Mouse (Mus musculus): ENCODE measurements around the gene Dhdds. TPM values are rescaled to one million over a fixed set of nuclear protein-coding genes. Genes with fewer than 3 reads are reported as not detected.
A peak's percentile ranks its signal among the peaks of the same experiment; 100 is the strongest.

Dhdds gene
- polyA plus RNA-seq, 1 experiment: 47.0 TPM

DNA sequence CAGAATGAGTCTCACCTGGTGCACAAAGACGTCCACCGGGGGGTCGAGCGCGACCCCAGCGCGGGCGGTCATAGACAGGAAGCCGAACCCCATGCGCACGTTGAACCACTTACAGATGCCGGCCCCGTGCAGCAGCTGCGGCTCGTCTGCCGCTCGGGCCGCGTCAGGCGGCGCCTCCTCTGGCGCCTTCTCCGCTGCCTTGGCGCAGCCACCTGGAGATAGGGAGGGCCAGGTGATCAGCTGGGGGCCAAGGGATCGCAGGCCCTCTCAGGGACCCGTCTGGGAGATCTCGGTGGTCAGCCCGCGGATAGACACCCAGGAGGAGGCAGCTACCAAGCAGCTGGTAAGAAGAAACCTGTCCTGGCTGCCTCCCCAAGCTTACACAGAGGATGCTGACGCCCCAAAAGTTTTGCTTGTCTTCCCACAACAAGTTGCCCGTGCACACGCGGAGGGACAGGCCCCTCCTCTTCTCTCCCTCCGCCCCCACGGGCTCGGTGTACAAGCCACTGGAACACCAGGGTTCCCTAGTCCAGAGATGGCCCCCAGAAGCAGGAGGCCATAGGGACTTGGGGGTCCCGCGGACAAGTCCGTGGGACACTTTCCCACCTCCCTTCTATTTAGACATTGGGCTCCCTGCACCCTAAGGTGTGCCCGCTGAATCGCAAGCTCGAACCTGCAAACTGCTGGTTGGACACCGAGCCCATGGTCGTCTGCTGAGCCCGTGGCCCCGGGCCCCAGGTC lies 17.5 kb upstream of the Dhdds start:
- no peak for DNase-seq (ENCODE audit: low read depth)
- TF ChIP-seq CTCF (IDR thresholded peaks at IDR 0.05; ENCODE audit: borderline replicate concordance, extremely low read depth, insufficient read depth, insufficient read length) (no peak), POLR2A (IDR thresholded peaks at IDR 0.05; ENCODE audit: borderline replicate concordance, extremely low read depth, insufficient read depth, insufficient read length, poor library complexity, severe bottlenecking) (no peak)

DNA sequence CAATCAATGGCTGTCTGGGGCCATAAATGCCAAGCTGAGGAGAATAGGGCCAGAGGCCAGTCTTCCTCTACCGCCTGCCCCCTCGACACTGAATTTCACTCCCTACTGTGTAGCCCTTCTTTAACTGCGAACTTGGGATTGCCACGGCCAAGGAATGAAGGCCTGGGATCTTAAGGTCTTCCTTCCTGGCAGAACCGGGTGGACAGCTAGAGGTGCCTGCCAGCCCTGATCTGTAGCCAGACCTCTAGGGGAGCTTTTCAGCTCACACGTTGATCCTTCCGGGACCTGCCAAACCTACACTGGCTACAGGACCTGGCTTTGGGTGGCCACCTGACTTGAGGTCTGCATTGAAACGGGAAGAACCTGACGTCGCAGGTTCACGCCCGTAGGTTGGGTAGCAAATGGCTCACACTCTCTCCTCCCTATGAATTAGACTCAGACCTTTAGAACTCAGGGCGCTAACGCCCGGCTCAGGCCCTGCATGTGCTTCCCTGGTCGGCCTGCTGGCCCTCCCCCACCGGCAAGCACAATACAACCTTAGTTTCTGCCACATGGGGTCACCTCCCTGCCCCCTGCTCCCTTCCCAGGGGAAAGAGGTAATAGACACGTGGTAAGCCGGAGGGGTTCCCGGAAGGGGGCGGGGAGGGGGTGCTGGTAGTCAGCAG lies 16.6 kb upstream of the Dhdds start:
- TF ChIP-seq POLR2A (IDR thresholded peaks at IDR 0.05; ENCODE audit: borderline replicate concordance, extremely low read depth, insufficient read depth, insufficient read length, poor library complexity, severe bottlenecking) (no peak), CTCF (IDR thresholded peaks at IDR 0.05; ENCODE audit: borderline replicate concordance, extremely low read depth, insufficient read depth, insufficient read length) (no peak)
- no peak for DNase-seq (ENCODE audit: low read depth)

DNA sequence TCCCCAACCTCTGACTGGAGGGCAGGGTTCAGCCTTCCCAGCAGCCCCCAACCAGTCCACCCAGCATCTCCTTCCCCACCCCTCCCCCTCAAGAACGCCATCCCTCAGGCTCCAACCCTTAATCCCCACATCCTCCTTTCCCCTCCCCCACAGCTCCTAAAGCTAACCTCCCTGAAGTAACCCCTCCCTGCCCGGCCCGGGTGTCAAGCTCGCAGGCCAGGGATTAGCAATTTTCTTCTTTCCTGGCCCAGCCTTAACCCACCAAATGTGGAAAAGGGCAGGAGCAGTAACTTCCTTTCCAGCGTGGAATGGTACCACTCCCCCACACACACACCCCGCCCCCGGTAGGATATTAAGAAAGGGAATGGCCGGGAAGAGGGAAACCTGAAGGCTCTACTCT lies 16.0 kb upstream of the Dhdds start:
- no peak for DNase-seq (ENCODE audit: low read depth)

DNA sequence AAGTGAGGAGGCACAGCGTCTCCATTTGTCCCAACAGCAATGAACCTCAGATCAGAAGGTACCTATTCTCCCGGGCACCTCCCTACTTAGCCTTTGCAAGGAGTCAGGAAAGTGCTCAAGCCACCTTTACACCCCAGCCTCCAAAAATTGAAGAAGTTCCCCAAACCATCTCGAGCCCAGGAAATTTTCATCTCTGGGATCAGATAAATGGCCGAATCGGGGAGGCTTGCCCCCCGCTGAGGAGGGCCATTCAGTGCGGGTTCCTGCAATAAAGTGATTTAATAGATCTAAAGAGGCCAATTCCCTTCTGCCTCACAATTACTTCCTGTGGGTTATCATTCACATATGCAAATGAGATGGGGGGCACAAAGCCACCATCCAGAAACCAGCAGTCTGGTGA lies 15.5 kb upstream of the Dhdds start:
- DNase-seq (ENCODE audit: low read depth): no peak
- TF ChIP-seq POLR2A (IDR thresholded peaks at IDR 0.05; ENCODE audit: borderline replicate concordance, extremely low read depth, insufficient read depth, insufficient read length, poor library complexity, severe bottlenecking) (no peak), CTCF (IDR thresholded peaks at IDR 0.05; ENCODE audit: borderline replicate concordance, extremely low read depth, insufficient read depth, insufficient read length) (no peak)

More for the DNA sequence above, 16.0 kb upstream of the Dhdds start:
- TF ChIP-seq POLR2A (IDR thresholded peaks at IDR 0.05; ENCODE audit: borderline replicate concordance, extremely low read depth, insufficient read depth, insufficient read length, poor library complexity, severe bottlenecking): no peak
- TF ChIP-seq CTCF (IDR thresholded peaks at IDR 0.05; ENCODE audit: borderline replicate concordance, extremely low read depth, insufficient read depth, insufficient read length): no peak

DNA sequence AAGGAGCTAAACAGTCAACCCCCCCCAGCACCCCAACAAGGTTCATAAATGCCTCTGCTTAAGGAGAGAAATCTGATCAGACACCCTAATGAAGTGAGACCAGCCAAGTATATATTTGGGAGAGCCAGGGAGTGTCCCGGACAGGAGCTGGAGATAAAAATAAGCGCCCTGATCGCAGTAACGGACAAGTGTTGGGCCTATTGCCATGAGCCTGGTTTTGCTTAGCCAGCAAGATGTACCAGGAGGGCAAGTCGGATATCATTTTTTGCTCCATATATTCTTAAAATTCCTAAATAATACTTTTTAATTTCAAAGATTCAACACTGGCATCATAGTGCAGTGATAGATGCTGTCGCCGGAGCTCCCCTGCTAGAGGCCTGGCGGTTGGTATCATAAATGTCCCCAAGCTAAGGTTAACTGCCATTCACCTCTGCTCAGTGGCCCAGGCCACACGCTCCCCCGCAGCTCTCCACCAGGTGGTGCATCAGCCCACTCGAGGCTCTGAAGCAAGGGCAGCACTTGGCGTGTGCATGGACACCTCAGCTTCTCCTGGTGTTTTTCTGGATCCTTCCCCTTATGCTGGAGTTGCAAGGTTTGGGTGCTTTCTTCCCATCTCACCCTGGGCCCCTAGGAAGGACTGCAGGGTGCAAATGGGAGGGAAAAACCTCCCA lies 12.3 kb upstream of the Dhdds start:
- TF ChIP-seq POLR2A (IDR thresholded peaks at IDR 0.05; ENCODE audit: borderline replicate concordance, extremely low read depth, insufficient read depth, insufficient read length, poor library complexity, severe bottlenecking): no peak
- peak; percentile 54 for TF ChIP-seq CTCF (IDR thresholded peaks at IDR 0.05; ENCODE audit: borderline replicate concordance, extremely low read depth, insufficient read depth, insufficient read length)
- no peak for DNase-seq (ENCODE audit: low read depth)

DNA sequence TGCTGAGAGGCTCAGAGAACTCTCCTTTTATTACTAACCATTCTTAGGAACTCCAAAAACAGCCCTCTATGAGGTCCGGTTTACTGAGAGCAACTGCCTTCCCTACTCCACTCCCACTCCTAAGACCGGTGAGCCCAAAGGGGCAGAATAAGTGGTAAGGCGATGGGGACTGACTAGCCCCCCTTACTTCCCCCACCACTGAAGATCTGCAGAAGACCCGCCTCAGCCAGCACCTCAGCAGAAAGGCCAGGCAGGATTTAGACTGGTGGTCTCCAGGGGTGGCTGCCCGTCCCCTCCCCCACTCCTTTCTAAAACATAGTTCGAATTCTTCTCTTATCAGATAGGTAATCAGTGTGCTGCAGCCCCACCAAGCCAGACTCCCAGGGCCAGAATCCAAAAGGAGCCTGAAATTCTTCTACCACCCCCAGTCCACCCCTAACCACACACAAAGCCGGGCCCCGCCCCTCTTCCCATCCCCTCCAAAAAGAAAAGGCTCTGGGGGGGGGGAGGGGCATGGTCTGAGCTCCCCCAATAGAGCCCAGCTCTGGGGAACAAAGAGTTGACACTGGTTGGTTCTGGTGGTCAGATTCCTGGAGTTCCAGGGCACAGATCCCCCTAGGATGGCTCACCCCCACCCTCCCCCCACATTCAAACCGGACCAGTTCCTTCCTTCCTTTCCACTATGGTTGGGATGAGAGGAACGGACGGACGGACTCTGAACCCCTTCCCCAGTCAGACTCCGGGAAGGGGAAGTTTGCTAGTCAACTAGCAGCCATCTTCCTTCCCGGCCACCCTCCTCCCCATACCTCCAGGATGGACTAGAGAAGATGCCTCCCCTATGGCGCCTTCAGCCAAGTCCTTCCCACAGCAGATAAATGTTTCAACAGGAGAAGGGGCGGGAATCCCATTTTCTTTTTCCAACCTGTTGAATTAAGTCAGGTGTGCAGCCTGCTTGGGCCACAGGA lies 11.0 kb upstream of the Dhdds start:
- no peak for DNase-seq (ENCODE audit: low read depth)
- TF ChIP-seq POLR2A (IDR thresholded peaks at IDR 0.05; ENCODE audit: borderline replicate concordance, extremely low read depth, insufficient read depth, insufficient read length, poor library complexity, severe bottlenecking) (no peak), CTCF (IDR thresholded peaks at IDR 0.05; ENCODE audit: borderline replicate concordance, extremely low read depth, insufficient read depth, insufficient read length) (no peak)

DNA sequence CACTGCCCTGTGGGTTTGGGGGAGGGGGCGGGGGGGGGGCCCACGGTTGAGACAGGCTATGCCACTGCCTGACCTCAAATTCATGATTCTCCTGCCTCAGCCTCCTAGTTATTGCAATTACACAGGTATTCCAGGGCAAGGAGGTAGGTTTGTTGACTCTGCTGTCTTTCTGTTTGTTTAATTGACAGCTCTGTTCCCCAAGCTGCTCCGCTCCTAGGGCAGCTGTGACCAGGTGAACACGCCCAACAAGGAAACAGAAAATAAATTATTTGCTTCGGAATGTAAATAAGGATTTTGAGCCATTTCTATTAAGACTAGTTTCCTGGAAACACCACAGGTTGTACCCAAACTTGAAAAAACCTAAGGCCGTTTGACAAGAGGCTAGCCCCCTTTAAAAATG lies 9.0 kb upstream of the Dhdds start:
- no peak for TF ChIP-seq CTCF (IDR thresholded peaks at IDR 0.05; ENCODE audit: borderline replicate concordance, extremely low read depth, insufficient read depth, insufficient read length)
- no peak for TF ChIP-seq POLR2A (IDR thresholded peaks at IDR 0.05; ENCODE audit: borderline replicate concordance, extremely low read depth, insufficient read depth, insufficient read length, poor library complexity, severe bottlenecking)
- DNase-seq (ENCODE audit: low read depth): no peak

DNA sequence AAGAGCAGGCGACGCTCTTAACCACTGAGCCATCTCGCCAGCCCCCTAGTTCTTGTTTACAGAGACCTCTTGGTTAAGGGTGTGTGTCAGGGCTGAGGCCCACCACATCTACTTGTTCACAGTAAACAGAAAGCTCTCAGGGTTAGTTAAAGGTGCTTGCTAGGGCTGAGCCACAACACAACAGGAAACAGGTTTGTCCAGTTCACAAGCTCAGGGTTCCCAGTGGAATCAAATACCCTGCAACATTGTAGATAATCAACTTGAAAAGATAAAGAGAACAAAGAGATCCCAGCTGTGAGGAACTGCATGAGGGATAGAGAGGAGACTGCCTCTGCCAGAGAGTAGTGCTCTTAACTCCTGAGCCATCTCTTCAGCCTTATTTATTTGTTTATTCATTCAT lies 6.1 kb upstream of the Dhdds start:
- no peak for DNase-seq (ENCODE audit: low read depth)
- TF ChIP-seq POLR2A (IDR thresholded peaks at IDR 0.05; ENCODE audit: borderline replicate concordance, extremely low read depth, insufficient read depth, insufficient read length, poor library complexity, severe bottlenecking) (no peak), CTCF (IDR thresholded peaks at IDR 0.05; ENCODE audit: borderline replicate concordance, extremely low read depth, insufficient read depth, insufficient read length) (no peak)

DNA sequence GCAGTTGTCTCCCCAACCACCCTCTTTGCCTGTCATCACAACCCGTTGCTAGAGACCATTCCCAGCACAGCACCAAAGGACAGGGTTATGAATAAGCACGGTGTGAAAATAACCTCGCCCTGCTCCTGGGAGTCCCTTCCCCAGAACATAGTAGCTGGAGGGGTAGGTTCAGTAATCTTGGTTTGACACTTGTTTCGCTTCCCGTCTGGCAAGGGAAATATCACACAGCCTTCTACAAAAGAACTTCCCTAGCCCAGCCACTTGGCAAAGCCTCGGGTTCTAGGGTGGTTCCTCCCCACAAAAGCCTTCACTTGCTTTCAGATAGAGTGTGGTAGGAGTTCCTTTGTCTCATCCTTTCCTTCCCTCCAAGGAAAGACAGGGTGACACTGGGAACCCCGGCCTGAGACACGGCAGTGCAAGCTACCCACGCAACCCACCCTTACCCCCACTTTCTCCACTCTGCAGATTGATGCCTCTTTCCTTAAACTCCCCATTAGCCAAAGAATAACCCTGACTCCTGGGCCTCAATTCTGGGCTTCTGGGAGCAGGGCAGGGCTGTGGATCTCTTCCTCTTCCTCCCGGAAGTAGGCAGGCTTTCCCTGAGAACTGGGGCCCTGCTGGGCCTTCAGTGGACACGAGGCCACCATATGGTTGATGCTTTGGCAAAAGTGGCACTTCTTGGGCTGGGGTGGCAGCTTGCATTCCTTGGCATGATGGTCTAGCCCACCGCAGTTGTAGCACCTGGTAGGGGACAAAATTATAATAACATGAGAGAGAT lies 5.1 kb upstream of the Dhdds start:
- DNase-seq (ENCODE audit: low read depth): no peak

DNA sequence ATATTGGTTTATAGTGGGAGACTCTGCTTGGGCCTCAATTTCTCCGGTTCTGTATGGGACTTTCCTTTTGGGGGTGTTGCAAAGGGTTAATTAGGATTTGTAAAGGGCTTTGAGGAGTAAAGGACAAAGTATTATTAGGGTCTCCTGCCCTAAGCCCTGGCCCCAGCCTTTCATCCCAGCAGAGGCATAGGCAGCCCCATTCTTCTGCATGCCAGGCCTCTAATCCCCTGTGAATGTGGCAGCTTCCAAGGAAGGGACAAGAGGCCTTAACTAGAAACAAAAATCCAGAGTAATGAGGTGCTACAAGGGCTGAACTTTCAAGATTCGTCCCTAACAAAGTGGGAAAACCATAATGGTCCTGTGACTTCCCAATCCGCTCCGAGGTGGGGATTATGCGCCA lies 2.2 kb upstream of the Dhdds start:
- TF ChIP-seq POLR2A (IDR thresholded peaks at IDR 0.05; ENCODE audit: borderline replicate concordance, extremely low read depth, insufficient read depth, insufficient read length, poor library complexity, severe bottlenecking) (no peak), CTCF (IDR thresholded peaks at IDR 0.05; ENCODE audit: borderline replicate concordance, extremely low read depth, insufficient read depth, insufficient read length) (no peak)

More for the DNA sequence above, 5.1 kb upstream of the Dhdds start:
- no peak for TF ChIP-seq POLR2A (IDR thresholded peaks at IDR 0.05; ENCODE audit: borderline replicate concordance, extremely low read depth, insufficient read depth, insufficient read length, poor library complexity, severe bottlenecking)
- TF ChIP-seq CTCF (IDR thresholded peaks at IDR 0.05; ENCODE audit: borderline replicate concordance, extremely low read depth, insufficient read depth, insufficient read length): no peak

More for the DNA sequence above, 2.2 kb upstream of the Dhdds start:
- DNase-seq (ENCODE audit: low read depth): peak; percentile 79
